Mouse (Mus musculus): ENCODE results near the gene 1110004F10Rik.
"Not testable (repeated sequence)": the region's sequence is repeated elsewhere in the genome, so short reads cannot be mapped to it uniquely, and the experiment has no call there.

Gene 1110004F10Rik

DNA sequence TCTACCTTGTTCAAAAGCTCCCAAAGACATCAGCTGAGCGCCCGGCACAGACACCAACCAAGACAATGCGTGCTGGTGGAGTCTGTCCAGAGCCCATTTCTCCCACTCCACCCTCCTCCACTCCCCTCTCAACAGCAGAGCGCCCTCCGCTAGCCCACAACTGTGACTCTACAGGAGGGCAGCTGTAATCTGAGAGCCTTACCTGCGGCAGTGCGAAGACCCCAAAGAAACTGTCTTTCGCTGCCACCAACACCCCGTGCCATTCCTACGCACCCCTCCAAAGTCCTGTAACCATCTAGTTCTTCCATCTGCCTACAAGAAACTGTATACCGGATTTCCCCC, at the start of gene 1110004F10Rik:
TSS of gene 1110004F10Rik (plus strand) at position 202 of the 342 bp plus-strand sequence.
- in situ Hi-C loops (cut with MseI, MboI), result loop anchor here (10.0 to 25.0 kb wide), 4 partner anchors 402 to 1127 kb away; no protein-coding TSS in a partner anchor

GRCm38 (mm10) chr7:116002726-116003125, 36.5 kb upstream of the 1110004F10Rik start:
- in situ Hi-C loops (cut with MseI, MboI), result no loop called here

DNA sequence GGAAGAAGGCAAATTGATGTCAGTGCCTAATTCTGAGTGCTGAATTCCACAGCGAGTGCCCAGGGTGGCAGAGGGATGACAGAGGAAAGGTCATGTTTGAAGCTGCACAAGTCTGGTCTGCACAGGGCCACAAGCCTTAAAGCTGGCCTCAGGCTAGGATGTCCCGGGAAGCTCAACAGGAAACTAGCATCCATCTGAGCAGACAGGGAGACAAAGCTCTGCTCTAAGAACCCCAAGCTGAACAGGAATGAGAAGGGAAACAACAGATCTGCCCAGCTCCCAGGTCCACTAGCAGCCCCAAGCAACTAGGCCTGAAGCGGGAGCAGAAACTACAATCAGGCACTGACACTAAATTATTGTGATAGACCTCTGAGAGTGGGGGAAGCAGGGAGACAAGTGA, 9.2 kb upstream of the 1110004F10Rik start:
- in situ Hi-C loops (cut with MseI, MboI), result loop anchor here (10.0 to 25.0 kb wide), 4 partner anchors 393 to 1118 kb away; no protein-coding TSS in a partner anchor

DNA sequence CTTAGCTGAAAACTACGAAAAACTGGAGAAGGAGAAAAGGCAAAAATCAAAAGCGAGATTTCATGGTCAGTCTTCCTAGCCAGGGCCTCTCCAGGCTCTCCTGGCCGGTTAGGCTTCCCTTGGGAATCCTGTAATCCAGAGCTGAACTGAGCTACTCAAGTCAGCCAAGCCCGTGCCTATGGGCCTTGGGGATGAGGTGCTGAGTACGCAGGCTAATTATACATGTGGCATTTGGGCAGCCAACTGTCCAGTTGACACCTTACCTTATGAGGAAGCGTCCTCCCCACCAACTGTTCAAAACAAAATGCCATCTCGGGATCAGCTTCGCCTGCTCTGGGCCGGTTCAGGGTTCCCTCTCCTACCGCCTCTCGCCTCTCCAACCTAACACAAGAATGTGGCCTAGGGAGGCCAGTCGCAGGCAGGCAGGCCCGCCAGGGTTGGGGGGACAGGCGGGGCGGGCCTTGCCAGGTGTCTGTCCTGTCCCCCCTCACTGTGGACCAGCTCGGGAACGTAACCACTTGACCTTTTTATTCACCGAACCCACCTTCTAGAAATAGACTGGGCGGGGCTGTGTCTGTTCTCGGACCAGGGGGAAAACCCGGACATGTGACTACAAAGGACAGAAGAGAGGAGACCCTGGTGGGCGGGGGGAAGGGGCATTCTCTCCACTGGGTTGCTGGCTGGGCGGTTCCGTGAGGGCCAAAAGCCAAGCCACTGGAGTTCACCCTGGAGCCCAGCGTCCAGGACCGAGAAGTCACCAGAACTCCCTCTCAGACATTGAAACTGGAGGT, 8.4 kb upstream of the 1110004F10Rik start:
- in situ Hi-C loops (cut with MseI, MboI), result loop anchor here (10.0 to 25.0 kb wide), 4 partner anchors 393 to 1118 kb away; no protein-coding TSS in a partner anchor

DNA sequence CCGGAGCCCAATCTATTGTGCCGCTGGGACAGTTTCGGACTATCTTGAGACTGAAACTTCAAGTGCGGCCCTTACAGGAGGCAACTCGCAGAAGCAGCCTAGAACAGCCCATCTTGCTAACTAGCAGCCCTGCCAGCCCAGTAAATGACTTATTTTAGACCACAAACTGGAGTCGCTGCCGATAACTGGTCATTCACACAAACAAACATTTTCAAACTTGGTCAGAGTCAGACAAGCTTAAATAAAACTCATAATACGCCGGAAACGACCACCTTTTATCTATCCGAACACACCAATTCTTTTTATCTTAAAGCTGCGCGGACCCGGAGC, 7.8 kb upstream of the 1110004F10Rik start:
- in situ Hi-C loops (cut with MseI, MboI), result loop anchor here (10.0 to 25.0 kb wide), 4 partner anchors 394 to 1119 kb away; no protein-coding TSS in a partner anchor

GRCm38 (mm10) chr7:116031718-116032595, 7.2 kb upstream of the 1110004F10Rik start:
- in situ Hi-C loops (cut with MseI, MboI), result loop anchor here (10.0 to 25.0 kb wide), 4 partner anchors 395 to 1120 kb away; no protein-coding TSS in a partner anchor

- in situ Hi-C loops (cut with MseI, MboI), result loop anchor here (10.0 to 25.0 kb wide), 4 partner anchors 395 to 1120 kb away; no protein-coding TSS in a partner anchor
These were observed 6.4 kb upstream of the 1110004F10Rik start for GRCm38 (mm10) chr7:116032596-116033307.

- in situ Hi-C loops (cut with MseI, MboI), result loop anchor here (10.0 to 25.0 kb wide), 4 partner anchors 396 to 1121 kb away; no protein-coding TSS in a partner anchor
These were observed 5.6 kb upstream of the 1110004F10Rik start for GRCm38 (mm10) chr7:116033371-116034241.

DNA sequence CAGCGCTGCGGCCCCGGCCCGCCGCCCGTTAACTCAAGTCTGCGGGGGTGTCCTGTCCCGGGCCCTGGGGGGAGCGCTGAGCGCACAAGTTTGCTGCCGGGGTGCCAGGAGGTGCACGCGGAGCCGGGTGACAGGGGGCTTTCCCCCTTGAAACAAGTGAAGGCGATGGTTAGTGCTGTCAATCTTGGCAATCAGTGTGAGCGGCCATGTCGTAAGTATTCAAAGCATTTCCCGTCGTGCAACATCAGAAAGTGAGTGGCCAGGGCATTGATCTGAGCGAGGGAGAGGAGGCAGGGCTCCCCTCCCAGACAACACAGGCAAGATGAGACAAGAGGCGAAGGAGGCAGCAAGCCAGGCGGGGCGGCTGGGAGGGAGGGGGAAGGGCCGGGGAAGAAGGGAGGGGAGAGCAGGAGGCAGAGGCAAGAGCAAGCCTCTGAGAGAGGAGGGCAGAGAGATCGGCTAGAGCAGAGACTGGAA, 4.9 kb upstream of the 1110004F10Rik start:
- in situ Hi-C loops (cut with MseI, MboI), result loop anchor here (10.0 to 25.0 kb wide), 4 partner anchors 397 to 1122 kb away; no protein-coding TSS in a partner anchor

DNA sequence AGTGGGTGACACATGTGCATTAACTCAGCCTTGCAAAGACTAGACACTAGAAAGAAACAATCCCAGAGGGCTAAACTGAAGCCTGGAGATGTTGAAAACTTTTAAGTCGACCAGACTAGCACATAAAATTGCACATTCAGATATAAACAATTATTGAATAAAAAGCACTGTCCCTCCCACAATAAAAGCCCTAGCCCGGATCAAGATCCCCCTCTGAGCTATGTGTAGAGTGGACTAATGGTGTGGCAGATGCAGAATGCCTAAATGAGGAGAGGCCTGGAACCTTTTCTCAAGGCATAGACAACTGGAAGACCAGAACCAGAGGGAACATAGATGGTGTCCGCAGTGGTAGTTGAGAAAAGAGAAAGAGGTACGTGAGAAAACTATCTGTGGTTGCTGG, 3.7 kb upstream of the 1110004F10Rik start:
- in situ Hi-C loops (cut with MseI, MboI), result loop anchor here (10.0 to 25.0 kb wide), 4 partner anchors 398 to 1123 kb away; no protein-coding TSS in a partner anchor

DNA sequence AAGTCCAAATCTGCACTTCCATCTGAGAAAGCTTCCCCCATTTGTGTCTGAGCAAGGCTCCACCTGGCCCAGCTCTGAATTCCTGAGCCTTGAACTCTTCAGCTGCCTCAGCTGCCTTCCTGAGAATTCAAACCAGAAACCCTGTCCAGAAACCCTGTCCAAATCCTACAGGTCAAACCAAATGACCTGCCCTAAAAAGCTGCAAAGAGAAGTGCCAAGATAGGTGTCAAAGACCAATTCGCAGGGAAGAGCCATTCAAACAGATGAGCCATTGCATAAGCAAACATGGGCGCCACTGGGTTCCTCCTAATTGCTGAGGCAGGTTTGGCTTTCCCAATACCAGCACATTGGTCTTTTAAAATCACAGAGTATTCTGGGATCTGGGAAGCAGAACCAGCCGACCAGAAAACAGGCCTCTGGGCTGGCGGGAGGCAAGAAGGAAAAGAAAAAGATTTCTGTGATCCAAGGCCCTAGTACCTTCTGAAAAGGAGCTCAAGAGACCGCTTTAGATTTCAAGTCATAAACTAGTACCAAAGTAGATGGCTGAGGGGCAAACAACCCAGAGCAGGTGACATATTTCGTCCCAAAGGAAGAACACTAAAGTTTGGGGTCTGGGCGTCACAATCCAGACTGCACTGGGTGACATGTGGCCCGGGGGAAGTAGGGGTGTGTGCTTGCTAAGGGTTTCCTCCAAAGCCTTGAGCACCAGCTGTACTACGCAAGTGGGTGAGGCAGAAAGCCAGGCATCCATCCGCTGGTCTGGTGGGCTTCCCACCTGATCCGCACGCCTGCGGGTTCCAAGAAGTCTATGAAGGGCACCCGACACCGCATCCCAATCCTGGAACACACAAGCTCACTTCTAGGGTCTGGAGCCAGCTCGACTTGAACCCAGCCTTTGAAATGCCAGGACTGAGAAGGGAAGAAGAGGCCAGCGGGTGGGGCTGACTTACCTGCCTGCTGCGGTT, 2.3 kb upstream of the 1110004F10Rik start:
- in situ Hi-C loops (cut with MseI, MboI), result loop anchor here (10.0 to 25.0 kb wide), 4 partner anchors 400 to 1125 kb away; no protein-coding TSS in a partner anchor

GRCm38 (mm10) chr7:116038024-116038423, 1.2 kb upstream of the 1110004F10Rik start:
- in situ Hi-C loops (cut with MseI, MboI), result loop anchor here (10.0 to 25.0 kb wide), 4 partner anchors 401 to 1126 kb away; no protein-coding TSS in a partner anchor

GRCm38 (mm10) chr7:116038511-116038910, 686 bp upstream of the 1110004F10Rik start, which contains the start of gene Sox6:
TSS of gene Sox6 (minus strand) at chr7:116038796.
- in situ Hi-C loops (cut with MseI, MboI), result loop anchor here (10.0 to 25.0 kb wide), 4 partner anchors 401 to 1126 kb away; no protein-coding TSS in a partner anchor

- in situ Hi-C loops (cut with MseI, MboI), result loop anchor here (10.0 to 25.0 kb wide), 4 partner anchors 403 to 1128 kb away; no protein-coding TSS in a partner anchor
These were observed 605 bp downstream of the 1110004F10Rik start for GRCm38 (mm10) chr7:116039538-116040466.

DNA sequence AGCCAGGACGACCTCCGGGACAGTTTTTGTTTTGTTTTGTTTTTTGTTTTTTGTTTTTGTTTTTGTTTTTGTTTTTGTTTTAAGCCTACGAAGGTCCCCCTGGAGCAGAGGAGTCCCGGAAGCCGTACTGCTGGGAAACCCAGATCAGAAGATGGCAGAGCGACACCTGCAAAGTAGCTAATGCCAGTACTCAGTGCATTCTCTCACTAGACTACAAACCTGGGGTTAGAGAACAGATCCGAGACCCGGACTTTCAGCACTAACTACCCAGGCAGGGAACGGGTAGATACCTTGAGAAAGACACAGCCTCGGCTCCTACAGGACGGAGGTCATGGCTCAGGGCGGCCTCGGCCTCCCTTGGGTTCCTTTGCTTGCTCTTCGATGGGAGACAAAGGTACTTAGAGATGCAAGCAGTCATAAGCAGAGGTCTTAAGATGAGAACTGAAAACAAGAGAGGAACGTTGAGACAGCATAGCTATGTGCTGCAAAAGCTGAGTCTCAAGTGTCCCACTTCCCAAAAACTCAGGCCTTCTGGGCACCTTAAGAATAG, 1.3 kb downstream of the 1110004F10Rik start:
- in situ Hi-C loops (cut with MseI, MboI), result loop anchor here in 1 of 2 experiments (25.0 kb wide), 3 partner anchors 403 to 1128 kb away; no protein-coding TSS in a partner anchor

DNA sequence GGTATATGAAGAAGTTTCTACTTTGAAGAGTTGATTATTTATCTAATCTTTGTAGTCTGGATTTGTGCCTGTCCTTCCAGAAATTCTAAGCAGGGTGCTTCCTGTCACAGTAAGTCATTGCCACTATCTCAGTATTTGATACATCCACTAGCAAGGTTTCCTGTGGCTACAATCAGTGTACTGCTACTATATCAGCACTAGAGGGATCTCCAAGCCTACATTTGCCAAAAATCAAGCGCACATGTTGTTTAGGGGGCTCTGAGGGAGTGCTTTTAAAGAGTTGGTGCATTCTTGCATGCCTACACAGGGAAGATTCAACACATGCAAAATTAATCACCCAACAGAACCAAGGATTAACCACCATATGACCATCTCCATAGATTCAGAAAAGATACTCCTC, 21.5 kb downstream of the 1110004F10Rik start:
- in situ Hi-C loops (cut with MseI, MboI), result no loop called here

- in situ Hi-C loops (cut with MseI, MboI), result not testable (repeated sequence)
These were observed 45.2 kb downstream of the 1110004F10Rik start, which contains the start of gene Gm4353 for GRCm38 (mm10) chr7:116084366-116084765. TSS of gene Gm4353 (minus strand) at chr7:116084635.
